Mouse (Mus musculus): ENCODE results near the gene Tmem19. TPM values are rescaled to one million over a fixed set of nuclear protein-coding genes. Genes with fewer than 3 reads are reported as not detected.

Tmem19 gene
- polyA plus RNA-seq, 1 experiment from 2014 or later: 23.9 TPM

- H3K36me3 ChIP-seq (ENCODE audit: control insufficient read depth, insufficient read depth): peaks cover 34% of the 10 kb centered on the region
- 89% methylated on average over 4 of the region's 4 CpGs for WGBS
- ATAC-seq (replicated peaks; ENCODE audit: extremely low read depth, insufficient read depth, low FRiP score): no peak
These were observed 63.6 kb downstream of the Tmem19 start for GRCm38 (mm10) chr10:115298683-115299082.

GRCm38 (mm10) chr10:115297582-115297981, 64.7 kb downstream of the Tmem19 start:
- WGBS: 91% methylated on average over 5 of the region's 5 CpGs

More at GRCm38 (mm10) chr10:115298683-115299082, 63.6 kb downstream of the Tmem19 start:
- Histone ChIP-seq H3K4me3 (ENCODE audit: low read length) (no peak overlapping the region), H3K9ac (ENCODE audit: low read length) (no peak overlapping the region), H3K4me1 (ENCODE audit: control insufficient read depth, insufficient read depth, low read length) (no peaks in the 10 kb centered on the region), H3K9me3 (replicated peaks; ENCODE audit: control insufficient read depth, low read length) (no peaks in the 10 kb centered on the region), H3K4me2 (ENCODE audit: low read depth, low read length) (no peak overlapping the region), H3K27me3 (ENCODE audit: control insufficient read depth, insufficient read depth, low read length) (no peaks in the 10 kb centered on the region), H3K27ac (ENCODE audit: low read length) (no peak overlapping the region)

GRCm38 (mm10) chr10:115296401-115296935, 65.8 kb downstream of the Tmem19 start:
- ATAC-seq (replicated peaks; ENCODE audit: extremely low read depth, insufficient read depth, low FRiP score): no peak
- no peaks in the 10 kb centered on the region for H3K27me3 ChIP-seq (ENCODE audit: control insufficient read depth, insufficient read depth, low read length)
- H3K9me3 ChIP-seq (replicated peaks; ENCODE audit: control insufficient read depth, low read length): no peaks in the 10 kb centered on the region
- H3K36me3 ChIP-seq (ENCODE audit: control insufficient read depth, insufficient read depth): peaks cover 46% of the 10 kb centered on the region
- no peaks in the 10 kb centered on the region for H3K4me1 ChIP-seq (ENCODE audit: control insufficient read depth, insufficient read depth, low read length)
- H3K27ac ChIP-seq (ENCODE audit: low read length): no peak overlapping the region
- 75% methylated on average over 9 of the region's 9 CpGs for WGBS
- no peak overlapping the region for H3K4me3 ChIP-seq (ENCODE audit: low read length)
- no peak overlapping the region for H3K9ac ChIP-seq (ENCODE audit: low read length)
- H3K4me2 ChIP-seq (ENCODE audit: low read depth, low read length): no peak overlapping the region

More at GRCm38 (mm10) chr10:115297582-115297981, 64.7 kb downstream of the Tmem19 start:
- Histone ChIP-seq H3K36me3 (ENCODE audit: control insufficient read depth, insufficient read depth) (peaks cover 42% of the 10 kb centered on the region), H3K4me1 (ENCODE audit: control insufficient read depth, insufficient read depth, low read length) (no peaks in the 10 kb centered on the region), H3K4me3 (ENCODE audit: low read length) (no peak overlapping the region), H3K27me3 (ENCODE audit: control insufficient read depth, insufficient read depth, low read length) (no peaks in the 10 kb centered on the region), H3K27ac (ENCODE audit: low read length) (no peak overlapping the region), H3K4me2 (ENCODE audit: low read depth, low read length) (no peak overlapping the region), H3K9ac (ENCODE audit: low read length) (no peak overlapping the region), H3K9me3 (replicated peaks; ENCODE audit: control insufficient read depth, low read length) (no peaks in the 10 kb centered on the region)
- no peak for ATAC-seq (replicated peaks; ENCODE audit: extremely low read depth, insufficient read depth, low FRiP score)

GRCm38 (mm10) chr10:115295162-115295561, 67.1 kb downstream of the Tmem19 start:
- Histone ChIP-seq H3K9ac (ENCODE audit: low read length) (no peak overlapping the region), H3K36me3 (ENCODE audit: control insufficient read depth, insufficient read depth) (peaks cover 42% of the 10 kb centered on the region), H3K4me1 (ENCODE audit: control insufficient read depth, insufficient read depth, low read length) (no peaks in the 10 kb centered on the region), H3K4me3 (ENCODE audit: low read length) (no peak overlapping the region), H3K27ac (ENCODE audit: low read length) (no peak overlapping the region), H3K4me2 (ENCODE audit: low read depth, low read length) (no peak overlapping the region), H3K27me3 (ENCODE audit: control insufficient read depth, insufficient read depth, low read length) (no peaks in the 10 kb centered on the region), H3K9me3 (replicated peaks; ENCODE audit: control insufficient read depth, low read length) (no peaks in the 10 kb centered on the region)
- WGBS: 96% methylated on average over 3 of the region's 3 CpGs
- no peak for ATAC-seq (replicated peaks; ENCODE audit: extremely low read depth, insufficient read depth, low FRiP score)

- 94% methylated on average over 7 of the region's 7 CpGs for WGBS
- no peaks in the 10 kb centered on the region for H3K4me1 ChIP-seq (ENCODE audit: control insufficient read depth, insufficient read depth, low read length)
- ATAC-seq (replicated peaks; ENCODE audit: extremely low read depth, insufficient read depth, low FRiP score): no peak
These were observed 67.6 kb downstream of the Tmem19 start for GRCm38 (mm10) chr10:115294715-115295114.

GRCm38 (mm10) chr10:115293946-115294345, 68.4 kb downstream of the Tmem19 start:
- H3K4me1 ChIP-seq (ENCODE audit: control insufficient read depth, insufficient read depth, low read length): no peaks in the 10 kb centered on the region
- ATAC-seq (replicated peaks; ENCODE audit: extremely low read depth, insufficient read depth, low FRiP score): no peak
- H3K27me3 ChIP-seq (ENCODE audit: control insufficient read depth, insufficient read depth, low read length): no peaks in the 10 kb centered on the region
- H3K36me3 ChIP-seq (ENCODE audit: control insufficient read depth, insufficient read depth): peaks cover 40% of the 10 kb centered on the region
- H3K4me2 ChIP-seq (ENCODE audit: low read depth, low read length): no peak overlapping the region
- H3K9ac ChIP-seq (ENCODE audit: low read length): no peak overlapping the region
- no peaks in the 10 kb centered on the region for H3K9me3 ChIP-seq (replicated peaks; ENCODE audit: control insufficient read depth, low read length)
- H3K4me3 ChIP-seq (ENCODE audit: low read length): no peak overlapping the region
- WGBS: 90% methylated on average over 7 of the region's 7 CpGs
- no peak overlapping the region for H3K27ac ChIP-seq (ENCODE audit: low read length)

More at GRCm38 (mm10) chr10:115294715-115295114, 67.6 kb downstream of the Tmem19 start:
- Histone ChIP-seq H3K27me3 (ENCODE audit: control insufficient read depth, insufficient read depth, low read length) (no peaks in the 10 kb centered on the region), H3K36me3 (ENCODE audit: control insufficient read depth, insufficient read depth) (peaks cover 37% of the 10 kb centered on the region), H3K4me2 (ENCODE audit: low read depth, low read length) (no peak overlapping the region), H3K9me3 (replicated peaks; ENCODE audit: control insufficient read depth, low read length) (no peaks in the 10 kb centered on the region), H3K27ac (ENCODE audit: low read length) (no peak overlapping the region), H3K9ac (ENCODE audit: low read length) (no peak overlapping the region), H3K4me3 (ENCODE audit: low read length) (no peak overlapping the region)

GRCm38 (mm10) chr10:115290671-115291070, 71.6 kb downstream of the Tmem19 start:
- H3K9me3 ChIP-seq (replicated peaks; ENCODE audit: control insufficient read depth, low read length): no peaks in the 10 kb centered on the region
- no peak overlapping the region for H3K9ac ChIP-seq (ENCODE audit: low read length)
- H3K27ac ChIP-seq (ENCODE audit: low read length): no peak overlapping the region
- H3K27me3 ChIP-seq (ENCODE audit: control insufficient read depth, insufficient read depth, low read length): no peaks in the 10 kb centered on the region
- ATAC-seq (replicated peaks; ENCODE audit: extremely low read depth, insufficient read depth, low FRiP score): no peak
- no peaks in the 10 kb centered on the region for H3K4me1 ChIP-seq (ENCODE audit: control insufficient read depth, insufficient read depth, low read length)
- no peak overlapping the region for H3K4me2 ChIP-seq (ENCODE audit: low read depth, low read length)
- peaks cover 57% of the 10 kb centered on the region for H3K36me3 ChIP-seq (ENCODE audit: control insufficient read depth, insufficient read depth)
- no peak overlapping the region for H3K4me3 ChIP-seq (ENCODE audit: low read length)
- 89% methylated on average over 9 of the region's 9 CpGs for WGBS

Other genes starting within 250 kb of the Tmem19 start
- gene Tph2, start 177.5 kb downstream of the Tmem19 start, polyA plus RNA-seq (2015; fragmentation: Nextera tagmentation; extraction: Ambion mirVana): 0.05 TPM in 1 of 2 replicates, not detected in the other
- 35.3 and 42.2 TPM in 2 replicates for gene Tbc1d15, start 111.0 kb downstream of the Tmem19 start, polyA plus RNA-seq (2015; fragmentation: Nextera tagmentation; extraction: Ambion mirVana)
- gene Rab21, start 46.9 kb downstream of the Tmem19 start, polyA plus RNA-seq (2015; fragmentation: Nextera tagmentation; extraction: Ambion mirVana): 4.7 and 6.0 TPM in 2 replicates
- 14.4 and 15.8 TPM in 2 replicates for gene Thap2, start 21.9 kb upstream of the Tmem19 start, polyA plus RNA-seq (2015; fragmentation: Nextera tagmentation; extraction: Ambion mirVana)
- gene Zfc3h1, start 22.5 kb upstream of the Tmem19 start, polyA plus RNA-seq (2015; fragmentation: Nextera tagmentation; extraction: Ambion mirVana): 10.5 and 13.7 TPM in 2 replicates
- gene A930009A15Rik, start 207.5 kb upstream of the Tmem19 start, polyA plus RNA-seq (2015; fragmentation: Nextera tagmentation; extraction: Ambion mirVana): not detected in 2 replicates
- 0.52 and 0.53 TPM in 2 replicates for gene Lgr5, start 225.3 kb upstream of the Tmem19 start, polyA plus RNA-seq (2015; fragmentation: Nextera tagmentation; extraction: Ambion mirVana)